16 mouse cellular contexts compared by ENCODE assay signal in the genomic region with DNA sequence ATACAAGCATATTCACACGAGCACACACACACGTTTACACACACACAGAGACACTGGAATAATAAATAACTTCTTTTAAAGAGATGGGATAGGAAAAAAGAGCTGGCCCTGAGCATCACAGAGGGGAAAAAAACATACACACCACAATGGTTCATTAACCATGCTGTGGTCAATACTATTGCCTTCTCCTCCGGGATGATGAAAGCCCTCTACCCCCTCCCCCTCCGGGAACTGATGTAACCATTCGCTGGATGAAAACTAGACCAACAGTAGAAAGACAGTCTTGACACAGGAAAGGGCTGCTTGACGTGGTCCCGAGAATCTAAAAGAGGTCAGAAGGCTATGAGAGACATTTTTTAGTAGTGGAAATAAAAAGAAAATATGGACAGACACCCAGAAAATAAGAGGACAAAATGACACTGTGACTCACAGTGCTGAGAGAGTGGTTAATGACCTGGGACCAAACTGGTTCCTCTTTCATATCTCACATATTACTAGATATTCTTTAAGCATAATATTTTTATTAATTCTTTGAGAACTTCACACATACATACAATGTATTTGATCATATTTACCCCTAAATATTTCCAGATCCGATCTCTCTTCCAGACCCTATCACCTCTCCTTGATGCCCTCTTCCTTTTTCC. TPM values are rescaled to one million over a fixed set of nuclear protein-coding genes. Genes with fewer than 3 reads are reported as not detected.
"Had no signal": no experiment of that assay in that cellular context is flagged by ENCODE, and none has a peak within 500 bp of the region (broad histone marks: within the 10 kb centered on the region; RNA-seq: fewer than 3 reads in every experiment).

No protein-coding gene starts in this region.

- H3K9me3 ChIP-seq: limb, embryonic 12.5 days; limb, embryonic 15.5 days; liver, embryonic 15.5 days; midbrain, embryonic 10.5 days; midbrain, embryonic 13.5 days had no signal

- H3K27ac ChIP-seq: kidney, postnatal 0 days; limb, embryonic 12.5 days; limb, embryonic 15.5 days; liver, embryonic 15.5 days; midbrain, embryonic 10.5 days; midbrain, embryonic 13.5 days had no signal

- DNase-seq: kidney, adult 11 months; kidney, adult 9 months; kidney, postnatal 25 days; left cerebral cortex, postnatal 4 days; lung, adult 2 months; lung, postnatal 14 days; lung, postnatal 4 days; thymus, adult 18-20 months; thymus, postnatal 36 days had no signal

- H3K4me2 ChIP-seq: limb, embryonic 12.5 days; limb, embryonic 15.5 days had no signal

- H3K9ac ChIP-seq: limb, embryonic 12.5 days; limb, embryonic 15.5 days; liver, embryonic 15.5 days; midbrain, embryonic 13.5 days had no signal

- H3K36me3 ChIP-seq: limb, embryonic 12.5 days; limb, embryonic 15.5 days; liver, embryonic 15.5 days; midbrain, embryonic 10.5 days; midbrain, embryonic 13.5 days had no signal

- H3K4me3 ChIP-seq: limb, embryonic 12.5 days; limb, embryonic 15.5 days; liver, embryonic 15.5 days had no signal

- ATAC-seq: midbrain, embryonic 13.5 days; midbrain, embryonic 16.5 days had no signal

RNA-seq across cellular contexts. Expression of a gene that starts 50.9 kb away (rescaled TPM):
- polyA plus RNA-seq: midbrain, embryonic 13.5 days; midbrain, embryonic 16.5 days had no signal
